Mouse (Mus musculus) forebrain, embryonic 15.5 days (tissue): ENCODE measurements around the gene Golgb1. TPM values are rescaled to one million over a fixed set of nuclear protein-coding genes. Genes with fewer than 3 reads are reported as not detected.

Source experiments
- ATAC-seq: fragments of 200-750 bp; cut with Nextera tagmentation; replicated peaks from 2 replicates; pipeline ENCODE4 v1.8.0; 2017; ENCODE audit warnings: mild to moderate bottlenecking, moderate TSS enrichment, moderate library complexity
- H3K27ac ChIP-seq: fragments of 300-500 bp; sonication (generic); replicated peaks from 2 replicates; pipeline ENCODE4 v1.5.1; 2015; ENCODE audit warnings: mild to moderate bottlenecking, inconsistent platforms
- H3K27me3 ChIP-seq: fragments of 300-500 bp; sonication (generic); 2 replicates; pipeline ENCODE4 v1.6.1; 2015; ENCODE audit warnings: inconsistent platforms
- H3K36me3 ChIP-seq: fragments of 300-500 bp; sonication (generic); 2 replicates; pipeline ENCODE4 v1.6.1; 2015; ENCODE audit warnings: mild to moderate bottlenecking, inconsistent platforms
- H3K4me1 ChIP-seq: fragments of 300-500 bp; sonication (generic); 2 replicates; pipeline ENCODE4 v1.6.1; 2015; ENCODE audit warnings: inconsistent platforms
- H3K4me2 ChIP-seq: fragments of 300-500 bp; sonication (generic); replicated peaks from 2 replicates; pipeline ENCODE4 v1.6.1; 2015; ENCODE audit warnings: mild to moderate bottlenecking, inconsistent platforms
- H3K4me3 ChIP-seq: fragments of 300-500 bp; sonication (generic); 2 replicates; pipeline ENCODE4 v1.5.1; 2015; ENCODE audit warnings: mild to moderate bottlenecking, inconsistent platforms
- H3K9ac ChIP-seq: fragments of 300-500 bp; sonication (generic); replicated peaks from 2 replicates; pipeline ENCODE4 v1.6.1; 2015; ENCODE audit warnings: mild to moderate bottlenecking, inconsistent platforms
- H3K9me3 ChIP-seq: fragments of 300-500 bp; sonication (generic); 2 replicates; pipeline ENCODE4 v1.6.1; 2016; ENCODE audit warnings: inconsistent platforms
- WGBS: fragments of 180-500 bp; shearing (Covaris S2); methylation state at CpG from one replicate; pipeline ENCODE4 v1.1.7; 2015; ENCODE audit warnings: mixed read lengths; 5-methylcytosine and 5-hydroxymethylcytosine counted together
- polyA plus RNA-seq: library from polyadenylated mRNA; unstranded; fragments of >200 nt; fragmentation: Nextera tagmentation; extraction: Ambion mirVana; gene quantifications from 2 replicates; pipeline ENCODE4 v1.2.1, GENCODE M21; 2015

Gene Golgb1
- polyA plus RNA-seq, 1 experiment from 2014 or later = 91.9 TPM

DNA sequence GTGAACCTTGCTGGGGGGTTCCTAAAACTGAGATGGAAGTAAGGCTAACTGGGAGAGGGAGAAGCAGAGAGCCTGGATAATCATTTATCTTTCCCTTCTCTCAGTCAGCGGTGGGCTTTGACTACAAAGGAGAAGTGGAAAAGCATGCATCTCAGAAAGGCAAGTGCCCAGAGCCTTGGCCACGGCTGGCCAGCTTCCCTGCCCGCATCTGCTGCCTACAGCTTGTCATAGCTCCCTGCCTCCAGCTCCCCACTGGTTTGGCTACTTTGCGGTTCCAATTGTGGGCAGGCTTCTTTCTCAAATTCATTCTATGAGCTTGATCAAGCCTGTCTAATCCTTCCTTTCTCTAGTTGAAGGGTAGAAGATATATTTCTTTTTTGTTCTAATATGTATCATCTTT, 76.1 kb downstream of the Golgb1 start:
- Histone ChIP-seq H3K36me3 (no peaks in the 10 kb centered on the region), H3K4me3 (no peak overlapping the region), H3K4me1 (no peaks in the 10 kb centered on the region), H3K9me3 (no peaks in the 10 kb centered on the region), H3K27ac (no peak overlapping the region), H3K9ac (no peak overlapping the region), H3K4me2 (no peak overlapping the region), H3K27me3 (no peaks in the 10 kb centered on the region)
- WGBS = 22% methylated on average over 4 of the region's 4 CpGs
- ATAC-seq = no peak

DNA sequence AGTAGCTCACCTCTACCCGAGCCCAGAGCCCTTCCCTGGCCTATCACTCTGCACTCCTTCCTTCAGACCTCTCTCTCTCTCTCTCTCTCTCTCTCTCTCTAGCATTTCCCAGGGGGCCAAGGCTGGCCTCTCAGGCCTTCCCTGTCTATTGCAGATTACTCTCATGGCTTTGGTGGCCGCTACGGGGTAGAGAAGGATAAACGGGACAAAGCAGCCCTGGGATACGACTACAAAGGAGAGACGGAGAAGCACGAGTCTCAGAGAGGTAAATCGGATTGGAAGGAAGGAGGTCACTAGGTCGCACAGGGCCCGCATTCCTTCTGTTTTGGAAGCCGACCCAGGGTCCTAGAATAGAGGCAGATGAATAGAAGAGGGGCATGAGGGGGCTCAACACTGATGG, 80.2 kb downstream of the Golgb1 start:
- 39% methylated on average over 11 of the region's 11 CpGs for WGBS
- H3K27ac ChIP-seq = no peak overlapping the region
- no peak overlapping the region for H3K9ac ChIP-seq
- no peaks in the 10 kb centered on the region for H3K27me3 ChIP-seq
- no peak for ATAC-seq
- H3K4me2 ChIP-seq = no peak overlapping the region
- H3K9me3 ChIP-seq = no peaks in the 10 kb centered on the region
- no peaks in the 10 kb centered on the region for H3K36me3 ChIP-seq
- H3K4me1 ChIP-seq = no peaks in the 10 kb centered on the region
- H3K4me3 ChIP-seq = no peak overlapping the region

DNA sequence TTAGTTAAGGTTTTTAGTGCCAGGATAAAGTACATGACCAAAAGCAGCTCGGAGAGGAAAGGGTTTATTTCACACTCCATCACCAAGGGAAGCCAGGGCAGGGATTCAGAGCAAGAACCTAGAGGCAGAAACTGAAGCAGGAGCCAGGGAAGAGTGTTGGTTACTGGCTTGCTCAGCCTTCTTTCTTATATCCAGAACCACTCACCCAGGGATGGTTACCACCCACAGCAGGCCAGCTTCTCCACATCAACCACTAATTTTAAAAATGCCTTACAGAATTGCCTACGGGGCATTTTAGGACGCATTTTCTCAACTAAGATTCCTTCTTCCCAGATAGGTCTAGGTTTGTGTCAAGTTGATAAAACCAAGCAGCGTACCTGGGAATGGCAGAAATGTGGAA, 88.5 kb downstream of the Golgb1 start:
- no peak overlapping the region for H3K9ac ChIP-seq
- H3K9me3 ChIP-seq = no peaks in the 10 kb centered on the region
- no peak for ATAC-seq
- no peaks in the 10 kb centered on the region for H3K27me3 ChIP-seq
- no peaks in the 10 kb centered on the region for H3K36me3 ChIP-seq
- no peak overlapping the region for H3K4me3 ChIP-seq
- no peaks in the 10 kb centered on the region for H3K4me1 ChIP-seq
- no peak overlapping the region for H3K27ac ChIP-seq
- 87% methylated on average over 4 of the region's 4 CpGs for WGBS
- H3K4me2 ChIP-seq = no peak overlapping the region

DNA sequence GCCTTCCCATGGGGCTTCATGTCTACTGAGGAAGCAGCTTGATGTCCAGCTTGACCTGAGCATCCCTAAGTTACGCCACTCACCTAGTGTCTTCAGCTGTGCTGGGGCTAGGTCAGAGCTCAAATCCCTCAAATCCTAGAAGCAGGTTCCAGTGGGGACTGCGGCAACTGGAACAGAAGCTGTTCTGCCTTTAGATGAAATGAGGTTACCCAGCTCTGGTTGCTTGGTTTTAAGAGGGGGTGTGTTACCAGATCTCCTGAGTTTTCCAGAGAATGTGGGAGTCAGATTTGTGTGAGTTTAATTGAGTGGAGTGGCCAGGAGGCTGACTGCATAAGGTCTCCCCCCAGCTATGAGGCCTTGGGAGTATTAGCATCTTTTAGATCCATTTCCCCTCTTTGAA, 104.2 kb downstream of the Golgb1 start:
- no peak overlapping the region for H3K4me2 ChIP-seq
- H3K36me3 ChIP-seq = no peaks in the 10 kb centered on the region
- 93% methylated on average over 2 of the region's 2 CpGs for whole genome bisulfite sequencing
- no peak overlapping the region for H3K27ac ChIP-seq
- H3K9me3 ChIP-seq = no peaks in the 10 kb centered on the region
- ATAC-seq = no peak
- H3K4me3 ChIP-seq = no peak overlapping the region
- H3K4me1 ChIP-seq = no peaks in the 10 kb centered on the region
- H3K27me3 ChIP-seq = no peaks in the 10 kb centered on the region
- no peak overlapping the region for H3K9ac ChIP-seq

Other genes with a start within 250 kb of the Golgb1 start
- 1.1 and 1.6 TPM in 2 replicates for gene Cd86, start 209.1 kb upstream of the Golgb1 start, polyA plus RNA-seq
- gene Ildr1, start 181.2 kb upstream of the Golgb1 start, polyA plus RNA-seq = 0.06 and 0.17 TPM in 2 replicates
- 13.2 and 13.9 TPM in 2 replicates for gene Slc15a2, start 90.2 kb upstream of the Golgb1 start, polyA plus RNA-seq
- 55.8 and 59.1 TPM in 2 replicates for gene Iqcb1, start 46.8 kb upstream of the Golgb1 start, polyA plus RNA-seq
- 0.84 and 0.91 TPM in 2 replicates for gene Eaf2, start 137 bp upstream of the Golgb1 start, polyA plus RNA-seq
- 2.1 and 2.3 TPM in 2 replicates for gene Hcls1, start 59.8 kb downstream of the Golgb1 start, polyA plus RNA-seq
- not detected in 2 replicates for gene Fbxo40, start 115.3 kb downstream of the Golgb1 start, polyA plus RNA-seq
- gene Polq, start 136.6 kb downstream of the Golgb1 start, polyA plus RNA-seq = 5.0 and 5.6 TPM in 2 replicates